Mouse (Mus musculus): Measurements from ENCODE around the gene Rbm48.

GRCm38 (mm10) chr5:3630055-3630454 lies 33.7 kb upstream of the Rbm48 start:
- TF ChIP-seq CEBPB (IDR thresholded peaks at IDR 0.05; ENCODE audit: insufficient read depth, poor library complexity, severe bottlenecking) (no peak), POLR2A (IDR thresholded peaks at IDR 0.05; ENCODE audit: insufficient read length, low read depth) (no peak)
